Mouse (Mus musculus) embryonic fibroblast, embryonic 13.5 days (primary cell): ENCODE results near the gene Ankdd1b. TPM values are rescaled to one million over a fixed set of nuclear protein-coding genes. Genes with fewer than 3 reads are reported as not detected.

ENCODE experiments used
- H3K27ac ChIP-seq: 2 replicates; pipeline ENCODE4 v1.5.1; 2012; ENCODE audit warnings: low read length, control low read depth, inconsistent platforms; ENCODE audit not compliant: insufficient read depth
- H3K4me1 ChIP-seq: 2 replicates; pipeline ENCODE4 v1.6.1; 2011; ENCODE audit warnings: low read length; ENCODE audit not compliant: control insufficient read depth, insufficient read depth
- H3K4me3 ChIP-seq: 2 replicates; pipeline ENCODE4 v1.5.1; 2011; ENCODE audit warnings: mild to moderate bottlenecking, control low read depth, low read length; ENCODE audit not compliant: insufficient read depth
- CTCF ChIP-seq: IDR thresholded peaks from 2 replicates; pipeline ENCODE4 v1.5.1; 2011; ENCODE audit warnings: mild to moderate bottlenecking, control low read depth, low read length, moderate library complexity, borderline replicate concordance; ENCODE audit not compliant: insufficient read depth
- POLR2A ChIP-seq: IDR thresholded peaks from 2 replicates; pipeline ENCODE4 v1.6.1; 2011; ENCODE audit warnings: low read depth, mild to moderate bottlenecking, control low read depth, low read length, moderate library complexity
- polyA plus RNA-seq: library from polyadenylated mRNA; stranded (reverse); fragments of >200 nt; gene quantifications from 2 replicates; pipeline ENCODE4 v1.2.4, GENCODE M21; 2011; ENCODE audit warnings: low read depth; ENCODE audit not compliant: missing spikeins, insufficient read length

Ankdd1b gene
- not detected in 2 replicates for polyA plus RNA-seq

- H3K27ac ChIP-seq: no peak within 1 kb of the TSS
- TF ChIP-seq CTCF: no peak
- no peak for TF ChIP-seq POLR2A
Measured at GRCm38 (mm10) chr13:96470957-96471356, at the start of gene Ankdd1b. TSS of gene Ankdd1b (minus strand) at chr13:96471198.

GRCm38 (mm10) chr13:96517335-96517734, 46.3 kb upstream of the Ankdd1b start:
- Histone ChIP-seq H3K4me1 (no peaks in the 10 kb centered on the region; the same call in 1 of the 2 replicates), H3K27ac (no peak overlapping the region), H3K4me3 (no peak overlapping the region)
- TF ChIP-seq CTCF (no peak), POLR2A (no peak)

More at GRCm38 (mm10) chr13:96470957-96471356, at the start of gene Ankdd1b:
- no peaks in the 10 kb centered on the region for H3K4me1 ChIP-seq
- no peak within 1 kb of the TSS for H3K4me3 ChIP-seq

GRCm38 (mm10) chr13:96516249-96516648, 45.3 kb upstream of the Ankdd1b start:
- Histone ChIP-seq H3K27ac (no peak overlapping the region), H3K4me3 (no peak overlapping the region), H3K4me1 (no peaks in the 10 kb centered on the region; the same call in 1 of the 2 replicates)
- TF ChIP-seq POLR2A: no peak
- no peak for TF ChIP-seq CTCF

GRCm38 (mm10) chr13:96514154-96514942, 43.4 kb upstream of the Ankdd1b start:
- TF ChIP-seq CTCF: no peak
- no peak for TF ChIP-seq POLR2A
- H3K4me3 ChIP-seq: no peak overlapping the region
- H3K4me1 ChIP-seq: peaks cover 5% of the 10 kb centered on the region
- H3K27ac ChIP-seq: no peak overlapping the region

- no peak overlapping the region for H3K4me3 ChIP-seq
- peaks cover 5% of the 10 kb centered on the region for H3K4me1 ChIP-seq
- TF ChIP-seq POLR2A: no peak
- H3K27ac ChIP-seq: peak overlapping the region; percentile 19; the same call in 1 of the 2 replicates
Measured at GRCm38 (mm10) chr13:96511893-96512292, 40.9 kb upstream of the Ankdd1b start.

GRCm38 (mm10) chr13:96511262-96511661, 40.3 kb upstream of the Ankdd1b start:
- Histone ChIP-seq H3K27ac (peak overlapping the region; percentile 77; the same call in 1 of the 2 replicates), H3K4me1 (peaks cover 5% of the 10 kb centered on the region), H3K4me3 (no peak overlapping the region)
- TF ChIP-seq POLR2A: no peak
- no peak for TF ChIP-seq CTCF

- Histone ChIP-seq H3K27ac (peak overlapping the region; percentile 77), H3K4me3 (no peak overlapping the region), H3K4me1 (peaks cover 5% of the 10 kb centered on the region)
- no peak for TF ChIP-seq POLR2A
- no peak for TF ChIP-seq CTCF
Measured at GRCm38 (mm10) chr13:96510635-96511034, 39.6 kb upstream of the Ankdd1b start.

GRCm38 (mm10) chr13:96507541-96507940, 36.5 kb upstream of the Ankdd1b start:
- no peak overlapping the region for H3K4me3 ChIP-seq
- peaks cover 5% of the 10 kb centered on the region for H3K4me1 ChIP-seq
- TF ChIP-seq CTCF (no peak), POLR2A (no peak)
- H3K27ac ChIP-seq: no peak overlapping the region

GRCm38 (mm10) chr13:96506313-96506712, 35.3 kb upstream of the Ankdd1b start:
- H3K4me3 ChIP-seq: no peak overlapping the region
- TF ChIP-seq CTCF: no peak
- TF ChIP-seq POLR2A: no peak
- H3K27ac ChIP-seq: no peak overlapping the region
- H3K4me1 ChIP-seq: peaks cover 5% of the 10 kb centered on the region

GRCm38 (mm10) chr13:96505661-96506060, 34.7 kb upstream of the Ankdd1b start:
- no peak for TF ChIP-seq POLR2A
- TF ChIP-seq CTCF: no peak
- Histone ChIP-seq H3K4me3 (no peak overlapping the region), H3K27ac (no peak overlapping the region), H3K4me1 (peaks cover 5% of the 10 kb centered on the region)
